ENCODE assay signal across 8 mouse cellular contexts in genomic region chr2:167476762-167477161, GRCm38 (mm10). TPM values are rescaled to one million over a fixed set of nuclear protein-coding genes. Genes with fewer than 3 reads are reported as not detected.
DNase-seq lines count a peak whose midpoint lies in the region; ATAC-seq and TF ChIP-seq lines count a peak whose summit lies in the region.

No protein-coding gene starts in this region.

- no peaks in the 10 kb centered on the region for H3K9me3 ChIP-seq in heart, embryonic 13.5 days
- H3K9me3 ChIP-seq in hindbrain, embryonic 14.5 days (ENCODE audit: control insufficient read depth, low read length): no peaks in the 10 kb centered on the region

- no peaks in the 10 kb centered on the region for H3K79me2 ChIP-seq in heart, adult 2 months (replicated peaks; ENCODE audit: control insufficient read depth, insufficient read depth, low read length)
- H3K79me2 ChIP-seq in macrophage (ENCODE audit: inconsistent target): peaks cover 21% of the 10 kb centered on the region; the same call in 1 of the 2 replicates

- 0 out of 2 replicates have a peak overlapping the region, but pooled peaks have one; percentile 12 for H3K4me2 ChIP-seq in heart, embryonic 13.5 days
- H3K4me2 ChIP-seq in hindbrain, embryonic 14.5 days (replicated peaks): no peak overlapping the region

- no peak for TF ChIP-seq EP300 in heart, adult 2 months (IDR thresholded peaks at IDR 0.05; ENCODE audit: insufficient read depth, low read depth, low read length)

- peaks cover 22% of the 10 kb centered on the region for H3K4me1 ChIP-seq in heart, embryonic 13.5 days
- H3K4me1 ChIP-seq in heart, adult 2 months (ENCODE audit: control insufficient read depth, insufficient read depth, low read length): peaks cover 6% of the 10 kb centered on the region
- peaks cover 23% of the 10 kb centered on the region for H3K4me1 ChIP-seq in bone marrow macrophage, adult 2 months (ENCODE audit: control insufficient read depth, insufficient read depth, low read length)
- peaks cover 22% of the 10 kb centered on the region for H3K4me1 ChIP-seq in hindbrain, embryonic 14.5 days (replicated peaks; ENCODE audit: control insufficient read depth, insufficient read depth, low read length)

- H3K36me3 ChIP-seq in heart, embryonic 13.5 days: peaks cover 53% of the 10 kb centered on the region
- H3K36me3 ChIP-seq in heart, adult 2 months (ENCODE audit: control insufficient read depth, insufficient read depth, low read length): no peaks in the 10 kb centered on the region
- peaks cover 50% of the 10 kb centered on the region for H3K36me3 ChIP-seq in hindbrain, embryonic 14.5 days (replicated peaks; ENCODE audit: control insufficient read depth, insufficient read depth)
- H3K36me3 ChIP-seq in macrophage (ENCODE audit: inconsistent target): peaks cover 45% of the 10 kb centered on the region; the same call in 1 of the 2 replicates

- no peak for TF ChIP-seq CTCF in heart, adult 2 months (IDR thresholded peaks at IDR 0.05)
- no peak for TF ChIP-seq CTCF in bone marrow macrophage, adult 2 months (IDR thresholded peaks at IDR 0.05; ENCODE audit: low read depth, low read length)

- H3K27ac ChIP-seq in heart, embryonic 13.5 days (replicated peaks): peak overlapping the region; percentile 80
- H3K27ac ChIP-seq in heart, adult 2 months: no peak overlapping the region
- peak overlapping the region; percentile 78 for H3K27ac ChIP-seq in bone marrow macrophage, adult 2 months (ENCODE audit: insufficient read depth, low read depth, low read length)
- peak overlapping the region; percentile 74 for H3K27ac ChIP-seq in hindbrain, embryonic 14.5 days
- H3K27ac ChIP-seq in macrophage: peak overlapping the region; percentile 68

- WGBS in heart, embryonic 13.5 days: 75% methylated on average over 4 of the region's 4 CpGs
- WGBS in heart, adult 2 months: 47% methylated on average over 4 of the region's 4 CpGs
- WGBS in hindbrain, embryonic 14.5 days: 60% methylated on average over 4 of the region's 4 CpGs
- WGBS in macrophage (ENCODE audit: missing documents): 45% methylated on average over 4 of the region's 4 CpGs

- no peak for DNase-seq in heart, adult 2 months
- no peak for DNase-seq in hindbrain, embryonic 14.5 days (ENCODE audit: low spot score)
- DNase-seq in urinary bladder, postnatal 10 days (ENCODE audit: low spot score): no peak
- DNase-seq in gastrocnemius, postnatal 14 days: no peak
- no peak for DNase-seq in left cerebral cortex, adult 9 months (ENCODE audit: low spot score in 2 of 2)

- peak overlapping the region; percentile 0 for H3K9ac ChIP-seq in heart, embryonic 13.5 days
- no peak overlapping the region for H3K9ac ChIP-seq in heart, adult 2 months (ENCODE audit: low read depth, low read length)
- no peak overlapping the region for H3K9ac ChIP-seq in hindbrain, embryonic 14.5 days

- no peaks in the 10 kb centered on the region for H3K27me3 ChIP-seq in heart, embryonic 13.5 days (replicated peaks)
- H3K27me3 ChIP-seq in heart, adult 2 months (ENCODE audit: control insufficient read depth, insufficient read depth, low read length): no peaks in the 10 kb centered on the region
- H3K27me3 ChIP-seq in hindbrain, embryonic 14.5 days (ENCODE audit: control insufficient read depth, insufficient read depth, low read length): no peaks in the 10 kb centered on the region

- no peak for ATAC-seq in heart, embryonic 13.5 days (ENCODE audit: extremely low read depth, insufficient number of reproducible peaks, low FRiP score, low TSS enrichment)
- no peak for ATAC-seq in hindbrain, embryonic 14.5 days (ENCODE audit: low FRiP score)

- H3K4me3 ChIP-seq in heart, embryonic 13.5 days: no peak overlapping the region
- no peak overlapping the region for H3K4me3 ChIP-seq in heart, adult 2 months
- H3K4me3 ChIP-seq in bone marrow macrophage, adult 2 months (ENCODE audit: insufficient read depth, low read length): no peak overlapping the region
- H3K4me3 ChIP-seq in hindbrain, embryonic 14.5 days (replicated peaks; ENCODE audit: low read length): no peak overlapping the region
- H3K4me3 ChIP-seq in macrophage (ENCODE audit: inconsistent target): no peak overlapping the region

- intact Hi-C loops in heart, adult 2 months (cut with DNase I): no loop called here
- intact Hi-C loops in gastrocnemius, postnatal 14 days (cut with DNase I; ENCODE audit: low total_unique reads): no loop called here

- no peak for TF ChIP-seq POLR2A in heart, adult 2 months (IDR thresholded peaks at IDR 0.05; ENCODE audit: insufficient read depth, low read depth, low read length)
- no peak for TF ChIP-seq POLR2A in bone marrow macrophage, adult 2 months (IDR thresholded peaks at IDR 0.05; ENCODE audit: borderline replicate concordance, low read depth, low read length)

RNA-seq across cellular contexts. Expression of gene Rnf114, which starts 15.7 kb away (rescaled TPM):
- polyA plus RNA-seq in heart, embryonic 13.5 days (2015; fragmentation: Nextera tagmentation; extraction: Ambion mirVana): 58.0 and 65.0 TPM in 2 replicates
- total RNA-seq in heart, adult 2 months (2021): 10 to 100 TPM; 60.4 to 76.7 TPM
- 96.3 and 128 TPM in 2 replicates for polyA plus RNA-seq in heart, adult 2 months (2012; rRNA removed)
- 115 and 117 TPM in 2 replicates for polyA plus RNA-seq in bone marrow macrophage, adult 2 months (2012; ENCODE audit: insufficient read depth, insufficient read length, missing spikeins)
- polyA plus RNA-seq in hindbrain, embryonic 14.5 days (2014; fragmentation: Nextera tagmentation; extraction: Ambion mirVana): 110 and 115 TPM in 2 replicates
- total RNA-seq in macrophage (2018; cell fraction: chromatin; rRNA removed): 100 to 1,000 TPM in 13 of 26 experiments, 10 to 100 TPM in 13; 38.5 to 171 (median 104) TPM
- total RNA-seq in macrophage (2018; cell fraction: cytosol; rRNA removed): 100 to 1,000 TPM in 17 of 26 experiments, 10 to 100 TPM in 9; 85.1 to 241 (median 172) TPM
- 100 to 1,000 TPM in 16 of 26 experiments, 10 to 100 TPM in 10; 55.5 to 206 (median 162) TPM for total RNA-seq in macrophage (2018; cell fraction: nucleus; rRNA removed)
- polyA plus RNA-seq in macrophage (2018): 48.9 to 118 TPM (median 85.7 TPM) in 3 replicates
- 10 to 100 TPM; 15.3 to 15.6 TPM for total RNA-seq in gastrocnemius, postnatal 14 days (2021)

RNA-seq across cellular contexts. Expression of gene Spata2, which starts 15.9 kb away (rescaled TPM):
- polyA plus RNA-seq in heart, embryonic 13.5 days (2015; fragmentation: Nextera tagmentation; extraction: Ambion mirVana): 13.5 and 14.6 TPM in 2 replicates
- 10 to 100 TPM; 15.4 to 15.6 TPM for total RNA-seq in heart, adult 2 months (2021)
- polyA plus RNA-seq in heart, adult 2 months (2012; rRNA removed): 15.5 and 19.7 TPM in 2 replicates
- polyA plus RNA-seq in bone marrow macrophage, adult 2 months (2012; ENCODE audit: insufficient read depth, insufficient read length, missing spikeins): 11.9 and 14.2 TPM in 2 replicates
- polyA plus RNA-seq in hindbrain, embryonic 14.5 days (2014; fragmentation: Nextera tagmentation; extraction: Ambion mirVana): 27.3 and 29.6 TPM in 2 replicates
- 10 to 100 TPM; 20.5 to 63.0 (median 40.8) TPM for total RNA-seq in macrophage (2018; cell fraction: chromatin; rRNA removed)
- 10 to 100 TPM; 21.0 to 37.7 (median 25.0) TPM for total RNA-seq in macrophage (2018; cell fraction: cytosol; rRNA removed)
- total RNA-seq in macrophage (2018; cell fraction: nucleus; rRNA removed): 10 to 100 TPM; 23.1 to 53.1 (median 37.8) TPM
- 11.7 to 18.0 TPM (median 14.0 TPM) in 3 replicates for polyA plus RNA-seq in macrophage (2018)
- total RNA-seq in gastrocnemius, postnatal 14 days (2021): 10 to 100 TPM; 11.6 to 15.7 TPM

RNA-seq across cellular contexts. Expression of gene Slc9a8, which starts 55.2 kb away (rescaled TPM):
- 17.4 and 18.7 TPM in 2 replicates for polyA plus RNA-seq in heart, embryonic 13.5 days (2015; fragmentation: Nextera tagmentation; extraction: Ambion mirVana)
- total RNA-seq in heart, adult 2 months (2021): 10 to 100 TPM; 21.7 to 23.6 TPM
- polyA plus RNA-seq in heart, adult 2 months (2012; rRNA removed): 26.1 and 43.8 TPM in 2 replicates
- 23.4 and 27.4 TPM in 2 replicates for polyA plus RNA-seq in bone marrow macrophage, adult 2 months (2012; ENCODE audit: insufficient read depth, insufficient read length, missing spikeins)
- polyA plus RNA-seq in hindbrain, embryonic 14.5 days (2014; fragmentation: Nextera tagmentation; extraction: Ambion mirVana): 17.9 and 22.6 TPM in 2 replicates
- total RNA-seq in macrophage (2018; cell fraction: chromatin; rRNA removed): 100 to 1,000 TPM; 151 to 296 (median 212) TPM
- 10 to 100 TPM; 11.3 to 25.3 (median 16.9) TPM for total RNA-seq in macrophage (2018; cell fraction: cytosol; rRNA removed)
- total RNA-seq in macrophage (2018; cell fraction: nucleus; rRNA removed): 100 to 1,000 TPM in 23 of 26 experiments, 10 to 100 TPM in 3; 82.7 to 162 (median 126) TPM
- 16.4 to 30.0 TPM (median 19.1 TPM) in 3 replicates for polyA plus RNA-seq in macrophage (2018)
- 10 to 100 TPM; 24.5 to 24.6 TPM for total RNA-seq in gastrocnemius, postnatal 14 days (2021)
